Mouse (Mus musculus): Measurements from ENCODE around the gene Rbm20. TPM values are rescaled to one million over a fixed set of nuclear protein-coding genes. Genes with fewer than 3 reads are reported as not detected.

The Rbm20 gene
- total and polyA plus RNA-seq, 3 experiments = 0.05 to 0.56 (median 0.08) TPM

- H3K79me2 ChIP-seq (replicated peaks; ENCODE audit: control insufficient read depth, extremely low read depth, insufficient read depth, poor library complexity, severe bottlenecking) = no peaks in the 10 kb centered on the region
- TF ChIP-seq MEF2A (IDR thresholded peaks at IDR 0.05; ENCODE audit: borderline replicate concordance, low read depth, low read length) (no peak), ETS1 (conservative IDR thresholded peaks at IDR 0.05; ENCODE audit: low read depth, low read length) (no peak), ZMIZ1 (IDR thresholded peaks at IDR 0.05; ENCODE audit: low read depth, low read length) (no peak), MAFK (IDR thresholded peaks at IDR 0.05; ENCODE audit: insufficient replicate concordance, low read length) (no peak), ZKSCAN1 (IDR thresholded peaks at IDR 0.05; ENCODE audit: borderline replicate concordance, low read depth, low read length) (no peak), PAX5 (IDR thresholded peaks at IDR 0.05; ENCODE audit: low read length) (no peak), ZNF384 (IDR thresholded peaks at IDR 0.05; ENCODE audit: low read depth, low read length) (no peak), MAX (IDR thresholded peaks at IDR 0.05; ENCODE audit: low read length) (no peak), USF2 (conservative IDR thresholded peaks at IDR 0.05; ENCODE audit: low read depth, low read length) (no peak), SMC3 (IDR thresholded peaks at IDR 0.05; ENCODE audit: low read depth, low read length) (no peak), TCF12 (IDR thresholded peaks at IDR 0.05; ENCODE audit: low read depth, low read length) (no peak), NRF1 (IDR thresholded peaks at IDR 0.05; ENCODE audit: low read depth, low read length) (no peak)
- H3K4me1 ChIP-seq (ENCODE audit: control insufficient read depth in 1 of 2, insufficient read depth in 2 of 2) = peaks cover 38 to 47% of the 10 kb centered on the region in 2 experiments
- no peaks in the 10 kb centered on the region for H3K9me3 ChIP-seq (replicated peaks; ENCODE audit: low read length)
- DNase-seq (ENCODE audit: extremely low read depth) = no peak
- H3K27me3 ChIP-seq (replicated peaks) = no peaks in the 10 kb centered on the region
- peak overlapping the region; percentile 86 for H3K4me2 ChIP-seq (ENCODE audit: insufficient read depth, low read depth, poor library complexity, severe bottlenecking)
- peak overlapping the region; percentile 43 for H3K9ac ChIP-seq (ENCODE audit: insufficient read depth, low read depth)
- dilution Hi-C loops (cut with MboI; ENCODE audit: extremely low pct_ligation_motif_present, extremely low pct_unique_long_range_greater_than_20kb, low sequenced_read_pairs) = no loop called here
- peak overlapping the region in 1 of 3 experiments; percentile 37 for H3K4me3 ChIP-seq (replicated peaks in 1 of 3; ENCODE audit: low read depth in 2 of 3, low read length in 2 of 3, poor library complexity in 1 of 3)
- in situ Hi-C loops (cut with MboI; ENCODE audit: low pct_ligation_motif_present, low pct_unique_long_range_greater_than_20kb, low sequenced_read_pairs) = no loop called here
- peaks cover 4 to 15% of the 10 kb centered on the region in 2 experiments for H3K36me3 ChIP-seq (replicated peaks in 1 of 2; ENCODE audit: control insufficient read depth in 1 of 2, insufficient read depth in 1 of 2, low read length in 1 of 2)
- peak overlapping the region; percentile 100 for H3K27ac ChIP-seq (ENCODE audit: insufficient read depth, low read depth)
Observed at GRCm38 (mm10) chr19:53868796-53869195, 191.7 kb downstream of the Rbm20 start.

- H3K4me2 ChIP-seq (ENCODE audit: insufficient read depth, low read depth, poor library complexity, severe bottlenecking) = peak overlapping the region; percentile 86
- no peaks in the 10 kb centered on the region for H3K27me3 ChIP-seq (replicated peaks)
- peak overlapping the region; percentile 4 to 37 (median 19) for H3K4me3 ChIP-seq (replicated peaks in 1 of 3; ENCODE audit: low read depth in 2 of 3, low read length in 2 of 3, poor library complexity in 1 of 3)
- peaks cover 4 to 12% of the 10 kb centered on the region in 2 experiments for H3K36me3 ChIP-seq (replicated peaks in 1 of 2; ENCODE audit: control insufficient read depth in 1 of 2, insufficient read depth in 1 of 2, low read length in 1 of 2)
- dilution Hi-C loops (cut with MboI; ENCODE audit: extremely low pct_ligation_motif_present, extremely low pct_unique_long_range_greater_than_20kb, low sequenced_read_pairs) = no loop called here
- DNase-seq (ENCODE audit: extremely low read depth) = peak; percentile 94
- peak overlapping the region; percentile 100 for H3K27ac ChIP-seq (ENCODE audit: insufficient read depth, low read depth)
- peak overlapping the region; percentile 43 for H3K9ac ChIP-seq (ENCODE audit: insufficient read depth, low read depth)
- peaks cover 37 to 47% of the 10 kb centered on the region in 2 experiments for H3K4me1 ChIP-seq (ENCODE audit: control insufficient read depth in 1 of 2, insufficient read depth in 2 of 2)
- in situ Hi-C loops (cut with MboI; ENCODE audit: low pct_ligation_motif_present, low pct_unique_long_range_greater_than_20kb, low sequenced_read_pairs) = no loop called here
- H3K9me3 ChIP-seq (replicated peaks; ENCODE audit: low read length) = no peaks in the 10 kb centered on the region
- no peaks in the 10 kb centered on the region for H3K79me2 ChIP-seq (replicated peaks; ENCODE audit: control insufficient read depth, extremely low read depth, insufficient read depth, poor library complexity, severe bottlenecking)
- TF ChIP-seq ZKSCAN1 (IDR thresholded peaks at IDR 0.05; ENCODE audit: borderline replicate concordance, low read depth, low read length) = no peak
- TF ChIP-seq RCOR1 (conservative IDR thresholded peaks at IDR 0.05; ENCODE audit: low read depth, low read length) = peak; percentile 7; the same call in 1 of the 2 replicates
- TF ChIP-seq MAFK (IDR thresholded peaks at IDR 0.05; ENCODE audit: insufficient replicate concordance, low read length) = no peak
- TF ChIP-seq NELFE (IDR thresholded peaks at IDR 0.05; ENCODE audit: low read depth, low read length) = peak; percentile 55; the same call in 1 of the 2 replicates
- peak; percentile 85 for TF ChIP-seq ETS1 (conservative IDR thresholded peaks at IDR 0.05; ENCODE audit: low read depth, low read length)
- 0 out of 2 replicates have a peak, but pooled peaks have one; percentile 50 for TF ChIP-seq MAZ (IDR thresholded peaks at IDR 0.05; ENCODE audit: low read depth, low read length)
- peak; percentile 9; the same call in 1 of the 2 replicates for TF ChIP-seq TBP (conservative IDR thresholded peaks at IDR 0.05; ENCODE audit: low read depth, low read length)
- peak; percentile 63 for TF ChIP-seq BHLHE40 (IDR thresholded peaks at IDR 0.05; ENCODE audit: low read depth, low read length)
- no peak for TF ChIP-seq MAX (IDR thresholded peaks at IDR 0.05; ENCODE audit: low read length)
- TF ChIP-seq CTCF (conservative IDR thresholded peaks at IDR 0.05 in 1 of 2, IDR thresholded peaks at IDR 0.05 in 1 of 2; ENCODE audit: low read depth in 2 of 2, low read length in 2 of 2) = no peak
- peak; percentile 90; the same call in 1 of the 2 replicates for TF ChIP-seq EP300 (IDR thresholded peaks at IDR 0.05; ENCODE audit: low read length)
- TF ChIP-seq HCFC1 (IDR thresholded peaks at IDR 0.05; ENCODE audit: low read depth, low read length) = no peak
- no peak for TF ChIP-seq CHD2 (IDR thresholded peaks at IDR 0.05; ENCODE audit: low read length)
- TF ChIP-seq SMC3 (IDR thresholded peaks at IDR 0.05; ENCODE audit: low read depth, low read length) = peak; percentile 20; the same call in 1 of the 2 replicates
- no peak for TF ChIP-seq UBTF (IDR thresholded peaks at IDR 0.05; ENCODE audit: low read depth, low read length)
- no peak for TF ChIP-seq USF2 (conservative IDR thresholded peaks at IDR 0.05; ENCODE audit: low read depth, low read length)
- no peak for TF ChIP-seq GABPA (IDR thresholded peaks at IDR 0.05; ENCODE audit: insufficient replicate concordance, low read depth, low read length)
- TF ChIP-seq NRF1 (IDR thresholded peaks at IDR 0.05; ENCODE audit: low read depth, low read length) = no peak
- TF ChIP-seq ZC3H11A (IDR thresholded peaks at IDR 0.05; ENCODE audit: low read depth, low read length) = no peak
- 0 out of 2 replicates have a peak, but pooled peaks have one; percentile 54 for TF ChIP-seq MYC (IDR thresholded peaks at IDR 0.05; ENCODE audit: low read depth, low read length)
- no peak; the same call in 1 of the 2 replicates for TF ChIP-seq RAD21 (IDR thresholded peaks at IDR 0.05; ENCODE audit: low read depth, low read length)
- TF ChIP-seq MXI1 (IDR thresholded peaks at IDR 0.05; ENCODE audit: low read depth, low read length) = peak; percentile 74
- peak; percentile 71 for TF ChIP-seq TCF12 (IDR thresholded peaks at IDR 0.05; ENCODE audit: low read depth, low read length)
- TF ChIP-seq POLR2AphosphoS2 (IDR thresholded peaks at IDR 0.05; ENCODE audit: low read depth, low read length) = no peak
Observed at GRCm38 (mm10) chr19:53869427-53870385, 192.6 kb downstream of the Rbm20 start.

Measured in CH12.LX (cell line).